Mouse (Mus musculus) thymus, adult 2 months (tissue): ENCODE data around the gene Bbs9. TPM values are rescaled to one million over a fixed set of nuclear protein-coding genes. Genes with fewer than 3 reads are reported as not detected.
"Not testable (repeated sequence)": the region's sequence is repeated elsewhere in the genome, so short reads cannot be mapped to it uniquely, and the experiment has no call there.

Experiments
- DNase-seq: peaks from one replicate; pipeline ENCODE4 v3.0.0; 2021
- H3K27ac ChIP-seq: fragments of 200-500 bp; 2 replicates; pipeline ENCODE4 v1.5.1; 2012; ENCODE audit warnings: low read length, control low read depth; ENCODE audit not compliant: control insufficient read depth, insufficient read depth
- H3K27me3 ChIP-seq: fragments of 200-500 bp; 2 replicates; pipeline ENCODE4 v1.6.1; 2012; ENCODE audit warnings: mild to moderate bottlenecking, low read length, moderate library complexity, mixed read lengths; ENCODE audit not compliant: control insufficient read depth, insufficient read depth
- H3K36me3 ChIP-seq: fragments of 200-500 bp; 2 replicates; pipeline ENCODE4 v1.6.1; 2012; ENCODE audit warnings: mild to moderate bottlenecking, low read length, moderate library complexity; ENCODE audit not compliant: control insufficient read depth, insufficient read depth
- H3K4me1 ChIP-seq: fragments of 200-500 bp; replicated peaks from 2 replicates; pipeline ENCODE4 v1.6.1; 2012; ENCODE audit warnings: low read length; ENCODE audit not compliant: control insufficient read depth, insufficient read depth
- H3K4me3 ChIP-seq: fragments of 200-500 bp; 2 replicates; pipeline ENCODE4 v1.5.1; 2012; ENCODE audit warnings: mild to moderate bottlenecking, low read length, control low read depth, moderate library complexity; ENCODE audit not compliant: control insufficient read depth, insufficient read depth
- CTCF ChIP-seq: fragments of 200-500 bp; IDR thresholded peaks from 2 replicates; pipeline ENCODE4 v1.5.1; 2012; ENCODE audit warnings: mild to moderate bottlenecking, control low read depth, low read length, moderate library complexity, borderline replicate concordance; ENCODE audit not compliant: control insufficient read depth, poor library complexity, insufficient read depth; ENCODE audit errors: extremely low read depth
- POLR2A ChIP-seq: fragments of 200-500 bp; IDR thresholded peaks from 2 replicates; pipeline ENCODE4 v1.6.1; 2012; ENCODE audit warnings: mild to moderate bottlenecking, low read length, control low read depth, moderate library complexity; ENCODE audit not compliant: control insufficient read depth, poor library complexity, insufficient read depth; ENCODE audit errors: extremely low read depth
- WGBS: fragments of 180-500 bp; shearing (Covaris S2); methylation state at CpG from one replicate; pipeline ENCODE4 v1.1.7; 2018; 5-methylcytosine and 5-hydroxymethylcytosine counted together
- polyA plus RNA-seq: library from polyadenylated mRNA; depleted of rRNA; stranded (reverse); fragments of >200 nt; gene quantifications from 2 replicates; pipeline ENCODE4 v1.2.3, GENCODE M21; 2012

Gene Bbs9
- polyA plus RNA-seq, 1 experiment: 21.4 TPM

DNA sequence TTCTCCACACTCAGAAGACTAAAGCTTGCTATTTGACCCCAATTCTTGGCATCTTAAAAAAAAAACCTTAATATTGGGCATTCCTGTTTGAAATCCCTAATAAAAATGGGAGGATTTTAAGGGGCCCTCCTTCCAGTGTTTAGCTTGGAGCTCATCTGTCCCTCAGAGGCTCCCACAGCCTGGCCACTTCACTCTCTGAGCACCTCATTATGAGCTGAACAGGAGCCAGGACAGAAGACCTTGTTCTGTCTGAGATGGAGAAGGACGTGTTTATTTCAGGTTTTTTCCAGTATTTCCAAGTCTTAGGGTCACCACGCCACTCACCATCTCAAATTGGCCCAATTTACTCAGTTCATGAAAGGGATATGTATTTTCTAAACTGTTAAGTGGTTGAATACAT lies 370.5 kb downstream of the Bbs9 start:
- H3K27me3 ChIP-seq: no peaks in the 10 kb centered on the region
- no peak for DNase-seq
- no peak overlapping the region for H3K27ac ChIP-seq
- TF ChIP-seq POLR2A: no peak
- no peak for TF ChIP-seq CTCF
- H3K4me1 ChIP-seq: no peaks in the 10 kb centered on the region
- no peak overlapping the region for H3K4me3 ChIP-seq
- no peaks in the 10 kb centered on the region for H3K36me3 ChIP-seq
- 96% methylated on average over 2 of the region's 2 CpGs for WGBS

DNA sequence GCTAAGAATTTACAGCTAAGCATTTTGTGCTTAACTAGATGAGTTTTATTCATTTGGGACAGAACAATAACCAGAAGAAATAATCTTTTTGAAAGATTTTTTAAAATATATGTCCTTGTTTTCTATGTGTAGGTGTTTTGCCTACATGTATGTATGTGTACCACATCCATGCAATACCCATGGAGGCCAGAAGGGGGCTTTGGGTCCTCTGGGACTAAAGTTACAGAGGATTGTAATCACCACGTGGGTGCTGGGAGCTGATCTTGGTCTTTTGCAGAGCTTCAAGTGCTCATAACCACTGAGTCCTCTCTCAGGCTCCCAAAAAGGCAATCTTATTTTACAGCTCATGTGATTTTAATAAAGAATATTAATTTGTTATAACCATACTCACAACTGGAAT lies 371.3 kb downstream of the Bbs9 start:
- Histone ChIP-seq H3K36me3 (no peaks in the 10 kb centered on the region), H3K27me3 (no peaks in the 10 kb centered on the region), H3K27ac (no peak overlapping the region), H3K4me1 (no peaks in the 10 kb centered on the region), H3K4me3 (no peak overlapping the region)
- DNase-seq: no peak
- 76% methylated on average over 1 of the region's 1 CpGs for WGBS
- no peak for TF ChIP-seq POLR2A
- TF ChIP-seq CTCF: no peak

DNA sequence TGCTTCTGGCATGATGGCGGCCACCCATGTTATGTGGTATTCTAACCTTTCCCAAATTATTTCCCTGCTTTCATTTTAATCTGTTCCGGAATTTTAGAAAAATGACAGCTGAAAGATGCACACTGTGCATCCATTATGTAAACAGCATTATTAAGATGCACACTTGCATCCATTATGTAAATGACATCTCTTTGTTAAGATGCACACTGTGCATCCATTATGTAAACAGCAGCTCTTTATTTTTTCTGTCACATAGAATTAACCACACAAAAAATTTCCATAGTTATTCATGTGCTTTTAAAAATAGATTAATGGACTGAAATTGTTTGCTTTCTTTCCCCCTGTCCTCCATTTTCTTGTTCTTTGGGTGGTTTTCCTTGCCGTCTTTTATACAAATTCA lies 373.3 kb downstream of the Bbs9 start:
- no peaks in the 10 kb centered on the region for H3K36me3 ChIP-seq
- TF ChIP-seq CTCF (no peak), POLR2A (no peak)
- H3K27ac ChIP-seq: no peak overlapping the region
- WGBS: 97% methylated on average over 3 of the region's 3 CpGs
- H3K27me3 ChIP-seq: no peaks in the 10 kb centered on the region
- H3K4me1 ChIP-seq: no peaks in the 10 kb centered on the region
- DNase-seq: no peak
- no peak overlapping the region for H3K4me3 ChIP-seq

DNA sequence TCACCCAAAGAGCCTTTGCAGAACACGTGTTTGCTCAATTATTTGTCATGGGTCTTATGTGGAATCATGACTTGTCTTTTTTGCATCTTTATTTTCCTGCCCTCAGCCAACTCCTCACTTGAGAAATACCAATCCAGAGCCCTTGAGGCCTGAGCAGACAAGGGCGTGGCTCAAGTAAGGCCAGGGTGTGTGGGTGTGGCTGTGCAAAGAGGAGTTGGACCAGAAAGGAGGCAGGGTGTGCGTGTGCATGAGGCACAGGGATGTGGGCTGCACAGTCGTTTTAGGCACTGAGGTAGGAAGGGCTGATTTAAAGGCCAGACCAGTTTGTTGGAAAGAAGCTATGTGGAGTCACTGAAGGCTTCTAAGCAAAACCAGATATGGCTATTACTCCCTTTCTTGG lies 373.7 kb downstream of the Bbs9 start:
- H3K27me3 ChIP-seq: no peaks in the 10 kb centered on the region

DNA sequence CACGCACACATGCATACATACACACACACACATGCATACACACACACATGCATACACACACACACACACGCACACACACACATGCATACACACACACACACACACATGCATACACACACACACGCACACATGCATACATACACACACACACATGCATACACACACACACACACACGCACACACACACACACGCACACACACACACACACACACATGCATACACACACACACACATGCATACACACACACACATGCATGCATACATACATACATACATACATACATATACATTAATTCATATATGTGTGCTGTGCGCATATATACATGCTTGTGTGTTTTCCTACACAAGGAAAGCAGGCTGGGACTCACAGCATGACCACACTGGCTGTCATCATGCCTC lies 393.6 kb downstream of the Bbs9 start:
- not testable (repeated sequence) for H3K27me3 ChIP-seq, DNase-seq, H3K36me3 ChIP-seq, H3K27ac ChIP-seq, H3K4me1 ChIP-seq, H3K4me3 ChIP-seq
- whole genome bisulfite sequencing: 90% methylated on average over 6 of the region's 6 CpGs

More for the DNA sequence above, 373.7 kb downstream of the Bbs9 start:
- H3K36me3 ChIP-seq: no peaks in the 10 kb centered on the region
- no peak overlapping the region for H3K4me3 ChIP-seq
- H3K4me1 ChIP-seq: no peaks in the 10 kb centered on the region
- WGBS: 83% methylated on average over 4 of the region's 4 CpGs
- no peak overlapping the region for H3K27ac ChIP-seq
- TF ChIP-seq CTCF: no peak
- DNase-seq: no peak

DNA sequence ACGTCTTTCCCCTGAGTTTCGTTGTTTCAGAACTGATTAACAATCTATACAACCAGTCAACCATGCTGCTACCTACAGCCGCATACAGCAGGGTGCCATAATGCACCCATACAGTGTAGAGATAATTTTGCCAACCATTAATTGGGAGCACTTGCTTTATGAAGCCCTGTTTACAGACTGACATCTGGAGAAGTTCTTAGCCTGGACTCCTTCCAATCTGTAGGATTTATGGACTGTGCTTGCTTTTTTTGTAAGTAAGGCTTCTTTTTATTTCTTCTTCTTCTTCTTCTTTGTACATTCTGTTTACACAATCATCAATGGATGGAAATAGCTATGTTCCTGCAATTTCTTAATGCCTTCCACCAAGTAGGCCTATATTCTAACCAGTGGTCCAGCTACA lies 395.1 kb downstream of the Bbs9 start:
- DNase-seq: no peak
- Histone ChIP-seq H3K4me3 (no peak overlapping the region), H3K4me1 (no peaks in the 10 kb centered on the region), H3K27me3 (no peaks in the 10 kb centered on the region), H3K36me3 (no peaks in the 10 kb centered on the region), H3K27ac (no peak overlapping the region)
- TF ChIP-seq CTCF: no peak
- TF ChIP-seq POLR2A: no peak
- 96% methylated on average over 3 of the region's 3 CpGs for WGBS

DNA sequence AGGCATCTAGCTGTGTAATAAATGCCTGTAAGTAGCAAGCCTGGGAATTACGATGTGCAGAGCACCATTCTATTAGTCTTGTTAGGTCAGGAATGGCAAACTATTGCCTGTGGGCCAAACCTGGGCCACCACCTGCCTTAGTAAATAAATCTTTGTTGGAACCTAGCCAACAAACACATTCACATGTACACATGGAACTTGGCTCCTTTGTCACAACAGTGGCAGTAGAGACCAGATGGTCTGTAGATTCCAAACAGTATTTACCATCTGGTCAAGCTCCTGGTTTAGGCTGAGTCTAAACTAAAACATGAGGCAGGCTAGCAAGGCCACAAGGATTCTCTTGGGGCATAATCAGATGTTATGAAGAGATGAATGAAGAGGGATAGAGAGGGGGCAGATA lies 399.7 kb downstream of the Bbs9 start:
- no peak for DNase-seq
- no peaks in the 10 kb centered on the region for H3K36me3 ChIP-seq
- WGBS: 100% methylated on average over 1 of the region's 1 CpGs
- no peaks in the 10 kb centered on the region for H3K27me3 ChIP-seq
- no peak overlapping the region for H3K27ac ChIP-seq
- H3K4me3 ChIP-seq: no peak overlapping the region
- TF ChIP-seq POLR2A (no peak), CTCF (no peak)
- H3K4me1 ChIP-seq: no peaks in the 10 kb centered on the region
